Mouse (Mus musculus) embryonic fibroblast, embryonic 13.5 days (primary cell): ENCODE results near the gene Nsg2. TPM values are rescaled to one million over a fixed set of nuclear protein-coding genes. Genes with fewer than 3 reads are reported as not detected.

ENCODE experiments used
- H3K27ac ChIP-seq: 2 replicates; pipeline ENCODE4 v1.5.1; 2012; ENCODE audit warnings: low read length, control low read depth, inconsistent platforms; ENCODE audit not compliant: insufficient read depth
- H3K4me1 ChIP-seq: 2 replicates; pipeline ENCODE4 v1.6.1; 2011; ENCODE audit warnings: low read length; ENCODE audit not compliant: control insufficient read depth, insufficient read depth
- H3K4me3 ChIP-seq: 2 replicates; pipeline ENCODE4 v1.5.1; 2011; ENCODE audit warnings: mild to moderate bottlenecking, control low read depth, low read length; ENCODE audit not compliant: insufficient read depth
- CTCF ChIP-seq: IDR thresholded peaks from 2 replicates; pipeline ENCODE4 v1.5.1; 2011; ENCODE audit warnings: mild to moderate bottlenecking, control low read depth, low read length, moderate library complexity, borderline replicate concordance; ENCODE audit not compliant: insufficient read depth
- POLR2A ChIP-seq: IDR thresholded peaks from 2 replicates; pipeline ENCODE4 v1.6.1; 2011; ENCODE audit warnings: low read depth, mild to moderate bottlenecking, control low read depth, low read length, moderate library complexity
- polyA plus RNA-seq: library from polyadenylated mRNA; stranded (reverse); fragments of >200 nt; gene quantifications from 2 replicates; pipeline ENCODE4 v1.2.4, GENCODE M21; 2011; ENCODE audit warnings: low read depth; ENCODE audit not compliant: missing spikeins, insufficient read length

Gene Nsg2
- polyA plus RNA-seq, 1 experiment: 0.77 TPM

GRCm38 (mm10) chr11:32031396-32031795, 31.1 kb downstream of the Nsg2 start:
- TF ChIP-seq POLR2A: no peak
- TF ChIP-seq CTCF: no peak
- Histone ChIP-seq H3K27ac (no peak overlapping the region), H3K4me1 (no peaks in the 10 kb centered on the region)

GRCm38 (mm10) chr11:32032053-32032452, 31.8 kb downstream of the Nsg2 start:
- TF ChIP-seq POLR2A (no peak), CTCF (no peak)
- H3K27ac ChIP-seq: no peak overlapping the region
- no peaks in the 10 kb centered on the region for H3K4me1 ChIP-seq
- H3K4me3 ChIP-seq: no peak overlapping the region

More at GRCm38 (mm10) chr11:32031396-32031795, 31.1 kb downstream of the Nsg2 start:
- no peak overlapping the region for H3K4me3 ChIP-seq

GRCm38 (mm10) chr11:32035831-32036230, 35.6 kb downstream of the Nsg2 start:
- Histone ChIP-seq H3K27ac (no peak overlapping the region), H3K4me3 (no peak overlapping the region), H3K4me1 (no peaks in the 10 kb centered on the region)
- no peak for TF ChIP-seq POLR2A
- no peak for TF ChIP-seq CTCF

- Histone ChIP-seq H3K27ac (no peak overlapping the region), H3K4me1 (no peaks in the 10 kb centered on the region), H3K4me3 (no peak overlapping the region)
- TF ChIP-seq POLR2A (no peak), CTCF (no peak)
These were observed 39.4 kb downstream of the Nsg2 start for GRCm38 (mm10) chr11:32039656-32040055.

- Histone ChIP-seq H3K27ac (no peak overlapping the region), H3K4me1 (no peaks in the 10 kb centered on the region), H3K4me3 (no peak overlapping the region)
- no peak for TF ChIP-seq POLR2A
- TF ChIP-seq CTCF: no peak
These were observed 57.1 kb downstream of the Nsg2 start for GRCm38 (mm10) chr11:32057389-32057788.

- H3K27ac ChIP-seq: no peak overlapping the region
- H3K4me1 ChIP-seq: no peaks in the 10 kb centered on the region
- no peak overlapping the region for H3K4me3 ChIP-seq
- no peak for TF ChIP-seq CTCF
- no peak for TF ChIP-seq POLR2A
These were observed 57.6 kb downstream of the Nsg2 start for GRCm38 (mm10) chr11:32057861-32058260.

GRCm38 (mm10) chr11:32061020-32061419, 60.8 kb downstream of the Nsg2 start:
- no peak for TF ChIP-seq POLR2A
- TF ChIP-seq CTCF: no peak
- Histone ChIP-seq H3K4me1 (no peaks in the 10 kb centered on the region), H3K4me3 (no peak overlapping the region), H3K27ac (no peak overlapping the region)

GRCm38 (mm10) chr11:32061874-32062273, 61.6 kb downstream of the Nsg2 start:
- Histone ChIP-seq H3K4me1 (no peaks in the 10 kb centered on the region), H3K27ac (no peak overlapping the region), H3K4me3 (no peak overlapping the region)
- TF ChIP-seq POLR2A (no peak), CTCF (no peak)

- TF ChIP-seq POLR2A (no peak), CTCF (no peak)
- H3K4me3 ChIP-seq: no peak overlapping the region
- no peak overlapping the region for H3K27ac ChIP-seq
- H3K4me1 ChIP-seq: no peaks in the 10 kb centered on the region
These were observed 63.7 kb downstream of the Nsg2 start for GRCm38 (mm10) chr11:32063775-32064510.

GRCm38 (mm10) chr11:32064511-32064862, 64.2 kb downstream of the Nsg2 start:
- no peak overlapping the region for H3K27ac ChIP-seq
- H3K4me1 ChIP-seq: no peaks in the 10 kb centered on the region
- TF ChIP-seq CTCF (no peak), POLR2A (no peak)
- no peak overlapping the region for H3K4me3 ChIP-seq
